Mouse (Mus musculus) myocyte (in vitro differentiated cells): ENCODE results near the gene Adamtsl2.

Experiments
- MYOG ChIP-seq, 3 experiments: IDR thresholded peaks; one replicate each; pipeline ENCODE4 v1.6.1; 2011; ENCODE audit warnings: control low read depth in 2 of 3, low read depth in 2 of 3, mild to moderate bottlenecking in 2 of 3; ENCODE audit not compliant: insufficient read length in 2 of 3, control insufficient read depth in 1 of 3, insufficient read depth in 1 of 3
- POLR2A ChIP-seq: IDR thresholded peaks from one replicate; pipeline ENCODE4 v1.6.1; 2011; ENCODE audit warnings: low read depth, mild to moderate bottlenecking, control low read depth, moderate library complexity; ENCODE audit not compliant: insufficient read length
- TCF12 ChIP-seq: IDR thresholded peaks from one replicate; pipeline ENCODE4 v1.6.1; 2011; ENCODE audit warnings: mild to moderate bottlenecking, control low read depth; ENCODE audit not compliant: poor library complexity, insufficient read depth, severe bottlenecking
- USF1 ChIP-seq: IDR thresholded peaks from one replicate; pipeline ENCODE4 v1.6.1; 2011; ENCODE audit warnings: low read depth, mild to moderate bottlenecking, control low read depth, moderate library complexity

DNA sequence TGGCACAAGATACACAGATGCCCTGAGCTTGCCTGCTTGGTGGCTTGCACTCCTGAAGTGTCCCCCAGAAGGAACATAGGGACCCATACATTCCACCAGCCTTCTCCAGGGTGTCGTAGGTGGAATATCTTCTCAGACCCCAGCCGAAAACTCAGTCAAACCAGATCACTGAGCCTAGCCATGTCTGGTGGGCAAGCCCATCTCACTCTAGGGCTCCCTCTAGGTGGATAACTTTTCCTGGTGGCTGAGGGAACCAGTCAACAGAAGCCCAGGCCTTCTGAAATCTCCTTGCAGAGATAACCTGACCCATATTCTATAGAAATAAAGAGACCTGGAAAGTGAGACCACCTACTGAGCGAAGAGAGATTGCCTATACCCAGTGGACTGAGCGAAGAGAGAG lies 43.9 kb downstream of the Adamtsl2 start:
- TF ChIP-seq POLR2A (no peak), USF1 (no peak), MYOG (IDR thresholded peaks at IDR 0.05; ENCODE audit: control insufficient read depth in 1 of 3, insufficient read depth in 1 of 3, insufficient read length in 2 of 3, low read depth in 2 of 3) (no peak), TCF12 (no peak)
